Mouse (Mus musculus) right cerebral cortex, adult 18-20 months (tissue): ENCODE data around the gene Baz1a.
A peak's percentile ranks its signal among the peaks of the same experiment; 100 is the strongest.
"Not testable (repeated sequence)": the region's sequence is repeated elsewhere in the genome, so short reads cannot be mapped to it uniquely, and the experiment has no call there.

Source experiments
- DNase-seq: peaks from one replicate; pipeline ENCODE4 v3.0.0; 2022; ENCODE audit warnings: mixed read lengths

Baz1a gene

DNA sequence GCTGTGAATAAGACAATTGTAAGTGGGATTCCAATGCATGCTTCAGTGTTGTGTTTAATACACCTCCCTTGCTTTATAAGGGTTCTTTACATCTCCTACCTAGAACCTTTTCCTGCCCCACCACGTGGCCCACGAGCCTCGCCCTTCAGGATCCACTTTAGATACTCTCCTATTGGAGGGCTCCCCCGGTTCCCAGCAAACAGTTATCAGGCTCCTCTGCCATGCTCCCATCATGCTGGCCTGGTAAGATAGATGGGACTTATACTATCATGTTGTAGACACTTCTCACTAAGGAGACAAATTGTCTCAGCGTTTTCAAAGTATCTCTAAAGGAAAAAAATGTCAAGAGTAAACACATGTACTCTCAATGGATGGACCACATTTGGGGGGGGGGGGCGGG, 33.6 kb downstream of the Baz1a start:
- no peak for DNase-seq

DNA sequence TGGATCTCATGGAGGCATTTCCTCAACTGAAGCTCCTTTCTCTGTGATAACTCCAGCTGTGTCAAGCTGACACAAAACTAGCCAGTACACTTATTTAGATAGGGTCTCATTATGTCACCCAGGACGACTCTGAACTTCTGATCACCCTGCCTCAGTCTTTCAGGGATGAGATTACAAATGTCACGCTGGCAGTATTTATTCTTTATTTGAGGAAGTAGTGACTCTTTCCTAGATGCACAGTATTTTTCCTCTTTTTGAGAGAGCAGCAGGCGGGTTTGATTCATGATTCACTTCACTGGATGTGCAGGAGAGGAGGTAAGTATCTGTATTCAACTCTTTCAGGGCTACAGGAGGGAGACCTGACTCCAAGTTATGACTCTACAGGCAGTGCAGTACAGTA, 45.1 kb downstream of the Baz1a start:
- DNase-seq: no peak

DNA sequence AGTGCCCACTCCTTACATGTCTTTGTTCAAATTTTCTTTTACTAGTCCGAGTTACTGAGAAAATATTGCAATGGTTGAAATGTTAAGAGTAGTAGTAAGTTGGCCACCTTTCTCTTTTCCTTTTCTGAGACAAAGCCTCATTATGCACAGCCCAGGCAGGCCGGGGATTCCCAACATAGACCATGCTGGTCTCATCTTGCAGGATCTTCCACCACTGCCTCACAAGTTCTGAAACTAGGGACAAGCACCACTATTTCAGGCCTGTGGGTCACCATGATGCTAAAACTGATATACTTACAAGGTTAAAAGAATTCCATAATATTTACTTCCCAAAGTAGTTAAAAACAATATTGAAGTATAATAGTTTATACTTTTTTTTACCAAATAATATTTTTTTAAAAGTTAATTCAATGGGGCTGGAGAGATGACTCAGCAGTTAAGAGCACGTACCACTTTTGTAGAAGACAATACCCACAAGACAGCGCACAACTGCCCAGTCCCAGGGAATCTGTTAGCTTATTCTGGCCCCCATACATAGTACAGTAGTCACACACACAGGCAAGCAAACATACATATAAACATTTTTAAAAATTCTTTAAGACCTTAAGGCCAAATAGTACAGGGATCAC, 48.5 kb downstream of the Baz1a start:
- no peak for DNase-seq

DNA sequence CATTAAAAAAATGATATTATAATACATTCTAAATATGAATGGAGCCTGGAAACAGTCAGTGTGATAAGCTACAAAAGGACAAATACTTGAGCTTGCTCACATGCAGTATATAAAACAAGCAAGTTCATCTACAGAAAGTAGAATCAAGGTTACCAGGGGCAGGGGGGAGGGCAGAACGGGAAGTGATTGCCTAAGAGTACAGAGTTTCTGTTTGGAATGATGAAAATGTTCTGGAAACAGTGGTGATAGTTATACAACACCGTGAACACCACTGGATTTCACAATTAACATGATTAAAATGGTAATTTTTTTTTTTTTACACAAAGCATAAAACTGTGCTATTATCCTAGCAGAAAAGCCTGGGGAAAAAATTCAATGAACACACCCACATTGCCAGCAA, 54.6 kb downstream of the Baz1a start:
- no peak for DNase-seq

DNA sequence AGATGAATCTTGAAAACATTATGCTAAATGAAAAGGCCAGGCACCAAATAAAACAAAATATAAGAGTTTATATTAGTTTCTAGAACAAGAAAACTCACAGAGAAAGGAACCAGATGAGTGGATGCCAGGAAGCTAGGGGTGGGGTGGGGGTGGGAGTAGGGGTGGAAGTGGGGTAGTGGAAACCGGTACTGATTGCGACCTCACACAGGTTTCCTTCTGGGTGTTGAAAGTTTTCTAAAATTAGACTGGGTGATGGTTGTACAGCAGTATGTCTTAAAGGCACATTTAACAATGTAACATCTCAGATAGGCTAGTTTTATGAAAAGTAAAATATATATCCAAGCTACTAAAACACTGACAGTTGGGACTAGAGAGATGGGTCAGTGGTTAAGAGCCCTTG, 57.2 kb downstream of the Baz1a start:
- DNase-seq: no peak

DNA sequence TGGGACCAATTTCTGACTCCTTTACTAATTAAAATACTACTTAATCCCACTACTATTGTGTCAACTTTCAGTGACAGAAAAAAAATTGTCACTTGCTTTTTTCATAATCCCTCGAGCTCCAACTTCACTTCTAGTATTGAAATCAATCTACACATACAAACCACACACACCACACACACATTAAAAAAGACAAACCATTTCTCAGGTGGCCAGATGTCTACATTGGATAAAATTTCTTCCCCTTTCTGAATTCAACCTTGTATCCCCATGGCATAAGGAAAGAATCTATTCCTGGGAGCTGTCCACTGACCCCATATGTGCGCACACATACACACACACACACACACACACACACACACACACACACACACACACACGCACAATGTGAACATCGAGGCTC, 57.7 kb downstream of the Baz1a start:
- DNase-seq: no peak

DNA sequence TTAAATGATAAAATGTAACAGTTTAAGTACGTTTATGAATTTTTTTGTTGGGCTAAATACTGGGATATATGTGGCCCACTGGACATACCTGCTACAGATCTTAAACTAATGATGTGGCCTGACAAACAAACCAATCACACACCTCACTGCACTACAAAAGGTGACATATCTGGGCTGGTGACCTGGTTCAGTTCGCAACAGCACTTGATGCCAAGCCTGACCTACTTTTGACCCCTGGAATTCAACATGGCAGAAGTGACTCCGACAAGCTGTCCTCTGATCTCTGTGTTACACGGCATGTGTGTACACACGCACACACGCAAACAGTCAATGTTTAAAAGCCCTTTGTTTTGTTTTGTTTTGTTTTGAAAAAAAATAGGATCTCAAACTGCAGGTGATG, 68.0 kb downstream of the Baz1a start:
- no peak for DNase-seq

DNA sequence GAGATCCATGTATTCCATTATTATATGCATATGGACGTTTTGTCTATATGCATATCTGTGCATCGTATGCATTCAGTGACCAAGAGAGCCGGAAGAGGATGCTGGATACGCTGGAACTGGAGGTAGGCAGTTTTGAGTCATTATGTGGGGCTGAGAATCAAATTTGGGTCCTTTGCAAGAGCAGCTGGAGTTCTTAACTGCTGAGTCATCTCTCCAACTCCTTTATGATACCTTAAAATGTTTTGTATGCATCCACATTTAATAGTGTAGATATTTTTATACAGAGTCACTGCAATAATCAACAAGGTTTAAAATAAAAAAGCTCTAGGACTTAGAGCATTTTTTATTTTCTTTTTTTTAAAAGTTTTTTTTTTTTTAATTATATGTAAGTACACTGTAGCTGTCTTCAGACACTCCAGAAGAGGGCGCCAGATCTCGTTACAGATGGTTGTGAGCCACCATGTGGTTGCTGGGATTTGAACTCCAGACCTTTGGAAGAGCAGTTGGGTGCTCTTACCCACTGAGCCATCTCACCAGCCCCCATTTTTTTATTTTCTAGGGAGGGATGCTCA, 71.5 kb downstream of the Baz1a start:
- DNase-seq: not testable (repeated sequence)

DNA sequence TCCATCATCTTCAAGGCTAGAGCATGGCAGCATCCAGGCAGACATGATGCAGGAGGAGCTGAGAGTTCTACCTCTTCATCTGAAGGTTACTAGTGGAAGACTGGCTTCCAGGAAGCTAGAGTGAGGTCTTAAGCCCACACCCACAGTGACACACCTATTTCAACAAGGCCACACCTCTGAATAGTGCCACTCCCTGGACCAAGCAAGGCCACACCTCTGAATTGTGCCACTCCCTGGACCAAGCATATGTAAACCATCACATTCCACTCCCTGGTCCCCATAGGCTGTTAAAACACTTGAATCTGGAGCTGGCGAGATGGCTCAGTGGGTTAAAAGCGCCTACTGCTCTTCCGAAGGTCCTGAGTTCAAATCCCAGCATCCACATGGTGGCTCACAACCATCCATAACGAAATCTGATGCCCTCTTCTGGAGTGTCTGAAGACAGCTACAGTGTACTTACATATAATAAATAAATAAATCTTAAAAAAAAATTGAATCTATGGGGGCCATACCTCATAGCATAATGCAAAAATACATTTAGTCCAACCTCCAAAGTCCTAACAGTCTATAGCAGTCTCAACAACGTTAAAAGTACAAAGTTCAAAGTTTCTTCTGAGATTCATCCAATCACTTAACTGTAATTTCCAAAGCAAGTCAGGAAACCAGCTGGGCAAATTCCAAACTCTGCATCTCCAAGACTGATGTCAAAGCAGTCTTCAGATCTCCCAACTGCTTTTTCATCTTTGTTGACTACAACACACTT, 76.4 kb downstream of the Baz1a start:
- DNase-seq: not testable (repeated sequence)

DNA sequence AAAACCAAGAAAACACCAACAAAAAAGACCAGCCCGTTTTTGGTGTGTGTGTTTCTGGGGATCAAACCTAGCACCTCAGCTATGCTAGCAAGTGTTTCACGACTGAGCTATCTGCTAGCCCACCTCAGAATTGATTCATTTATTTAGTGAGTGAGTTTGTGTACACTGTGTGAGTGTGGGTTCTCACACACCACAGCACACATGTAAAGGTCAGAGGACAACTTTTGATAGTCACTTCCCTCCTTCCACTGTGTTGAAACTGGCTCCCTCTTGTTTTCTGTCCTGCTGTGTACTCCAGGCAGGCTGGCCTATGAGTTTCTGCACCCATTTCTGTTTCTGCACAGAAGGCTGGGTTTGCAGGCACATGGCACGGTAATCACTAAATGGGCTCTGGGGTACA, 103.8 kb downstream of the Baz1a start:
- DNase-seq: no peak

DNA sequence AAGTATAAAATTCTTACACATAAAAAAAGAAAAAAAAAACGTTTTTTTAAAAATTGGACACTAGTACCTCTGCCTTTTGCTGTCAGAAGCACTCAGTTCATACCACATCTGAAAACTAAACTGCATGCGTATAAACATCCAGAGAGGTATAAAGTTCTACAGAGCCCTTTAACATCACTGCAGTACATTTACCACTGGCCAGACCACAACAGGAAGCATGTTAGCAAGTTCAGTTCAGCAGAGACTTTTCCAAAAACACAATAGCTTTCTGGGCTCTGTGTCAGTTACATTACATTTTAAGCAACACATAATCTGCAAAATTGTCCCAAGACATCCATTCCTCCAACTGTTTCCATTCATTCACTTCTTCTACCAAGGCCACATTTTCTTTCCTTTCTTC, 121.6 kb downstream of the Baz1a start:
- not testable (repeated sequence) for DNase-seq

DNA sequence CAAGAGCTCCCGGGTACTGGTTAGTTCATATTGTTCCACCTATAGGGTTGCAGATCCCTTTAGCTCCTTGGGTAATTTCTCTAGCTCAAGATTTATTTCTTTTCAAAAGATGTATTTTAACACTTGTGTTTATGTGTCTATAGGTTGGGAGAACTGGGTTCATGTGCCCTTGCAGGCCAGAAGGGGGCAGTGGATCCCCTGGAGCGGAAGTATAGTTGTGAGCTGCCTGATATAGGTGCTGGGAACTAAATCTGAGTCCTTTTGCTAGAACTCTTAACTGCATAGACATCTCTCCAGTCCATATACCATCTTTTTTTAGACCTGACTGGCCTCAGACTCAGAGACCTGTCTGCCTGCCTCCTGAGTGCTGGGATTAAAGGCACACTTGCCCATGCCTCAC, 123.7 kb downstream of the Baz1a start:
- DNase-seq: no peak

DNA sequence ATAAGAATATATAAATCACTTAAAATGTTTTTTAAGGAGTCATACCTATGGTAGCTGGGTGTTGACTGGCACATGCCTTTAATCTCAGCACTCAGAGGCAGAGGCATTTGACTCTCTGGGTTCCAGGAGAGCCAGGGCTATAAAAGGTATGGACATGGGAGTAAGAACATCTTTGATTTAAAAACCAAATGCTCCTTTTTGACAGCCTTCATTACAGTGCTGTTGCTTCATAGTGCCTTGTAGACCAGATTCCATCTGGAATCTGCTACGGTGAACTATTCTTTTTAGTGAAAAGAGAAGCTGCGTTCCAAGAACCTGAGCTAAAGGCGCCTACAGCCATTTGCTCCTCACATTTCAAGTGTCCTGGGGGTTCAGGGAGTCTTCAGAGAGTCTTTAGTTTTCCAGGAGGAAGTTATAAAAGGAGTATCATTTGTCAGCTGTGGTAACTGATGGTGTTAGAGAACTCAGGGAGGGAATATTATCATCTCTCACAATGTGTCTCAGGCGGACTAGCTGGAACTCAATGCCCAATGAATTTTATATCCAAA, 126.5 kb downstream of the Baz1a start:
- no peak for DNase-seq

DNA sequence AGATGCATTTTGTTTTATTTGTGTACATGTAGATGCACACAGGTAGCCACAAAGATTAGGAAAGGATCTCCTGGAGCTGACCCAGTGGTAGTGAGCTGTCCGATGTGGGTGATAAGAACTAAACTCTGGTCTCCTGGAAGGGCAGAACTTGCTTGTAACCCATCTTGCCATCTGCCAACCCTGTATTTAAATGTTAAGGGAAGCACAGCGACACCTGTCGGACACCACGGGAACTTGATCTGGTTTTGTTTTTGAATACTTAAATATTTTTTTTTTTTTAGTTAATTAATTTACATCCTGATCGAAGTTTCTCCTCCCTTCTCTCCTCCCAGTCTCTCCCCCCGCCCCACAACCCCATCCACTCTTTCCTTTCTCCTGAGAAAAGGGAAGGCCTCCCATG, 134.5 kb downstream of the Baz1a start:
- DNase-seq: peak; percentile 23

DNA sequence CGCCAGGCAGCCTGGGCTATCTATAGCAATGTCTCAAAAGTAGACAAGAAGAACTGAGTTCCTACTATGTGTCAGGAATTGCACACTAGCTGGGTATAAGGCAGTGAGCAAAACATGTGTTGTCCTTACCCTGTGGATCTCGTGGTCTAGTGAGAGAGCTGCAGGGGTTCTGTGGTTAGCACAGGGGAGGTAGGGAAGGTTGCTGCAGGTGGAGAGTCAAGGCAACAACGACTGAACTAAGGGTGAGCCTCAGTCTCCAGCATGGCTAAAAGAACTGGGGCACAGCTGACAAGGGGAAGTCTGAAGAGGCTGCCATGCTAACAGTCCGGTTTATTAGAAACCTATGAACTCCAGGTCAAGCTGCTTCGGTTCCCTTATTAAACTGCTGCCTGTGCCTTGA, 134.9 kb downstream of the Baz1a start:
- no peak for DNase-seq

DNA sequence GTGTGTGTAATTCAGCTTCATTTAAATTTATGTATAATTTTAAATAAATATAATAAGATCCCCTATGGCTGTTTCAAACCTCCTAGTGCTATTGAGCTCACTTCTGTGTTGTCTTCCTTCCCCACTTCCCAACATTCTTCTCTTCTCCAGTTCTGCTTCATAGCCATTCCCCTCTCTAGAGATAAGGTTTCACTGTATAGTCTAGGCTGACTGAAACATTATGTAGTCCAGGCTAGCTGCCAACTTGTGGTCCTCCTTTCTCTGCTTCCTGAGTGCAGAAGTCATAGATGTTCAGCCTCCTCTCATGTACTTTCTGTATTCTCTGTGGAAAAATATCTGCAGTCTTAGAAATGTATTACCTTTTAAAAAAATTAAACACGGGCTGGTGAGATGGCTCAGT, 136.3 kb downstream of the Baz1a start:
- DNase-seq: no peak

DNA sequence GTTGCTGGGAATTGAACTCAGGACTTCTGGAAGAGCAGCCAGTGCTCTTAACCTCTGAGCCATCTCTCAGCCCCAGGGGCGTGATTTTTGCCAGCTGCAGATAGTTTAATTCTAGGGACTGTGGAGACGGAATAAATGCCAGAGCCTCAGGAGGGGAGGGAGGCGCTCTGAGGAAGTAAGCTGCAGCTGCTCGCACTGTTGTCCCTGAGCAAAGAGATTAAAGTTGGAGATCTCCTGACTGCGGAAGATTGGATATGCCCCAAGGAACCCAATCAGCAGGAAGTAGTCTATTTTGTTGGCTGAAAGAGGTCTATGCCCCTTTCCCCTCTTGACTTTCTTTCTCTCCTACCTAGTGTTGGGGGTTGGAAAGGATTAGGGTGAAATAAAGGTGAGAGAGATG, 137.3 kb downstream of the Baz1a start:
- no peak for DNase-seq

DNA sequence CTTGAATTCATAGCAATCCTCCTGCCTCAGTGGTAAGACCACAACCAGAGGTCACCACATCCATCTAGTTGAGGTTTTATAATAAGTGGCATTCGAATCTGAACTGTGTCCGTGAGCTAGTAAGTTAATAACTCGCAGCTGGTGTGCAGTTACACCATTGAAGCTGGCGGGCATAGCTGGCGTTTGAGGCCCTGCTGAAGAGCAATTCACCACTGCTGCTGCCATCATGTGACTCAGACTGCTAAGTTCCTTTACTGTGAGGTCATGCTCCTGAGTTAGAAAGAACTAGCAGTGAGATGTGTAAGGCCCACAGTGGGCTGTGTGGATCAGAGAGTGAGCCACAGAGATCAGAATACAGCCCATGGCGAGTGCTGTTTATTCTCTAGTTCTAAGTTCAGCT, 139.4 kb downstream of the Baz1a start:
- DNase-seq: no peak

DNA sequence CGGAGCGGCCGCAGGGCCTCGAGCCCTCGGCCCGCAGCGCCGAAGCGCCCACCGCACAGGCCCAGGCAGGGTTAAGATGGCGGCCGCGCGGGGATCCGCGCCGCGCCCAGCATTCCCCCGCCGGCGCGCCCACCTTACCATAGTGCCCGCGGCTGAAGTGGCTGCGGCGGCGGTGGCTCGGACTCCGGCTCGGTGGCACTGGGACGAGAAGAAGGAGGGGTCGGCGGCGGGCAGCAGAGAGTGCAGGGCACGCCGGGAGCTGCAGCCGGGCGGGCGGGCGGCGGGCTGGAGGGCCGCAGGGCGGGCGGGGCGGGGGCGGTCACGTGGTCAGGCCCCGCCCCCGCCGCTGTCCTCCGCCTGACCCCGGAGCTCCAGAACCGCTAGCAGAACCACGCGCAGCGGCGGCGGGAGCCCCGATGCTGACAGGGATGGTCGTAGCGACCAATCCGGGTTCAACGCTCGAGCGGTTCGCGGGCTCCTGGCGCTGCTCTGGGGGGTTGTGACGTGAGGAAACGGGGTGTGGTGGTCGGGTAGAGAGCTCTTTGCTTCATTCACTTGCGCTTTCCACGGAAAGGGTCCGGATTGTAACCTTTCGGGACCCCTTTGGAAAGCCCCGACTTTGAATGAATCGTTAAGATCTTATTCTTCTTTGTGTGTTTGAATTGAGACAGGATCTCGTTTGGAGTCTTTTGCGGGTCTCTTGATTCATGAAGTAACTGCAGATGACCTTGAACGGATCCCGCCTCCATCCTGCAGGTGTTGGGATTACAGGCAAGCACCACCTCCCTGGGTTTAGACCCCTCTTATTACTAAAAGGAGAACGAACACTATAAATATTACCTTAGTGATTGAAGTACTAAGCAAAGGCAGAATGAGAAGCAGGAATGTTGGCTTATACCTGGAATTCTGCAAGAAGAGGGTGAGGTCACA, 151.3 kb downstream of the Baz1a start, which contains the start of gene Cfl2:
Cfl2 (minus strand) TSS at position 272 of the 930 bp plus-strand sequence.
- peak; percentile 86 for DNase-seq

DNA sequence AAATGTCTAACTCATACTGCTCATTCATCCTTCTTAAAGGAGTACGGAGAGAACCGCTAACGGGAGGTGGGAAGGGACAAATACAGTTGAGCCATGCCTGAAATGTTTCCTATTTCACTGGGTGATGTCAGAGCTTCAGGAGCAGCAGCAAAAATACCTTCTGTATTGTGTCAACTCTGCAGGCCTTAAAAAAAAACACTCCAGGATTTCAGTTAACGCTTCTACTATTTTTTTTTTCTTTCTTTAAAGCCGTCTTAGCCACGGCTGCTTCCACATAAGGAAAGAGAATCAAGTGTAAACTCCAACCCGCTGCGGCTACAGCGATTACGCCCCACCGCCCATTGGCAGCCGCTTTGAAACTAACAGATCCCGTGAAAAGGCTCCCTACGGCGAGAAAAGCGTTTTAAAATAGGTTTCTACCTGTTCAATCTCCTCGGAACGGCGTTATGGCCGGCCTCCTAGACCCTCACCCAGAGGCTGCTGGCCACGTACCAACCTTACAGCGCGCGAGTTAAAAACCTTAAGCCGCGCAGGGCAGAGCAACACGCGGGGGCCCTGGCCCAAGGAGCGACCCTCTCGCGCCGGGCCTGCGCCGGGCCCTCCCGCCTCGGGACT, 152.1 kb downstream of the Baz1a start:
- peak; percentile 46 for DNase-seq

DNA sequence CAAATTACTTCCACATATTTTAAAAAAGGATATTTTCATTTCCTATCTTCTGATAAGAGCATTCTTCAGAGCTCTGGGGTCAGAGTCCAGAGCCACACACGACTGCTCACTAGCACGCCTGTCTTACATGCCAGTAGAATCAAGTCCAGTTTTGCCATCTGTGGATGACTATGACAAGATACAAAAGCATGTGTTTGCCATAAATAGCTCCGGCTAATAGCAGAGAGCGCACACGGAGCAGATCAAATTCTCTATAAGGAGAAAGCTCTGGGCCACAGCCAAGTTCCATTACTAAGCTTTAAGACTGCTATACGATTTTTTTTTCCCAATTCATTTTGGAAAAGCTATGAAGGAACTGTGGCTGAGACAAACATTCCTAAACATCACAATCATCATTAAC, 154.6 kb downstream of the Baz1a start:
- DNase-seq: peak; percentile 18

DNA sequence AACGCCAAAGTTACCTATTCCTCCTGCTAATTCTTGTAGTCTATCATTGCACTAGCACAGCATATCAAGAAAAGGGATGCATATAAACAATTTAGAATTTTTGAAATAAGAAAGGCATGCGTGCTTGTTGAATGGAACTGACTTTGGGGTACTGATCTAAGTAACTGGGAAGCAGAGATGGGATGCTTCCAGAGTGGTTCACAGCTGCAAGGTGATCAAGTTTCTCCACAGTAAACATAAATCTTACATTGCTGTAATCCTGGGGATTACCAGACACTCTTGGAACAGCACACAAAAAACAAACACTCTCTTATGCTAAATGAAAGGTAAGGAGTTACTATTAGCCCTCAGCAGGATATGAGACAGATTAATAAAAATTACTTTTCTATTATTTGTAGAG, 163.6 kb downstream of the Baz1a start:
- DNase-seq: no peak

DNA sequence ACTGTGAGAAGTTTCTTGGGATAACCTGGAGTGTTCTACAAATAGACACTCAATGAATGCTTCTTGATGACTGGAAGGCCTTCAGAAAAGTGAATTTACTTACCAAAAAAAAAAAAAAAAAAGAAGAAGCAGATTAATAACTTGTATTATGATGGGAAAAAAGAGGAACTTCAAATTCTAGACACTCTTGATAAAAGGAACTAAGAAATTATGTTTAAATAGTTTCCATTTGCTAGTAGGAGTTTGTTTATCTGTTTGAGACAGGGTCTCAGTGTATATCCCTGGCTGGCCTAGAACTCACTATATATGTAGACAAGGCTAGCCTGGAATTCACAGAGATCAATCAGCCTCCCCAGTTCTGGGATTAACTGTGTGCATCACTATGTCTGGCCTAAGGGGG, 169.7 kb downstream of the Baz1a start:
- DNase-seq: no peak
